Mouse (Mus musculus) frontal cortex, adult (tissue): ENCODE measurements around the gene Phldb3.
"Not testable (repeated sequence)": the region's sequence is repeated elsewhere in the genome, so short reads cannot be mapped to it uniquely, and the experiment has no call there.

Source experiments
- ATAC-seq: cut with Nextera tagmentation; 2 replicates; pipeline ENCODE4 v1.9.2; 2017; ENCODE audit warnings: mild to moderate bottlenecking, moderate library complexity, mixed read lengths; ENCODE audit not compliant: low TSS enrichment

Phldb3 gene

DNA sequence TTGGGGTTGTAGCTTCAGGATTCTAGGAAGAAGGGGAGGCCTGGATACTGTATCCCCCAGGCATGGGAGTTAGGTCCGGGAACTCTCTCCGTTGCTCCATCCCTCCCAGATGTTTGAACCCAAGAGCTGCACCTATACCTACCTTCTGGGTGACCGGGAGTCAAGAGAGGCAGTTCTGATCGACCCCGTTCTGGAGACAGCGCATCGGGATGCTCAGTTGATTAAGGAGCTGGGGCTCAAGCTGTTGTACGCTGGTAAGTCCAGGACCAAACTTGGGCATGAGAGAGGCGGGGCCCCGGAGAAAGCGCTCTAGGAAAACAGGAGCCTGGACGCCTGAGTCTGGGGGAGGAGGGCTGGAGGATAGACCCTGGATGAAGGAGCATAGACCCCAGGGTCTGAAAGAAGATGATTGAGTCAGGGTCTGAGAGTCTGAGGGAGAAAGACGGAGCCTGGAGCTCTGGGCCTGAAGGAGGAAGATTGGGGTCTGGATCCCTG, 16.2 kb upstream of the Phldb3 start:
- no peak for ATAC-seq

DNA sequence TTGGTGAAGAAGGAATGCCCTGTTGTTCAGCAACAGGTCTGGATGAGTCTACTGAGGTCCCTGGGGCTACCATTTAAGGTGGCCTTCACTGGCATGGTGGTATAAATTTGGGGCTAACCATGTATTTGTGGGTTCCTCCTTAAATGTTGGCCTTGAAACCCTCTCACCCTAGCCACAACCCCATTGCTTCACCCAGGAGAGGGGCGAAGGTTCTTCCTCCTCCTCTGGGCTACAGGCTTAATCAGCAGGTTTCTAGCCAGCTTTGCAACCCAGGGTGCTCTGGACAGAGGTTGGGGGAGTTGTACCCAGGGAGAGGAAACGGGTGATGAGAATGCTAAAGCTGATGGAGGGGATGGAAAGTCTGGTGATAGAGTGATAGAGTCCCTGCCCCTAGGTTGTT, 15.1 kb upstream of the Phldb3 start:
- ATAC-seq = no peak

GRCm38 (mm10) chr7:24598121-24598520, 12.4 kb upstream of the Phldb3 start:
- ATAC-seq = no peak

- ATAC-seq = no peak
Measured at GRCm38 (mm10) chr7:24599211-24600067, 11.1 kb upstream of the Phldb3 start.

DNA sequence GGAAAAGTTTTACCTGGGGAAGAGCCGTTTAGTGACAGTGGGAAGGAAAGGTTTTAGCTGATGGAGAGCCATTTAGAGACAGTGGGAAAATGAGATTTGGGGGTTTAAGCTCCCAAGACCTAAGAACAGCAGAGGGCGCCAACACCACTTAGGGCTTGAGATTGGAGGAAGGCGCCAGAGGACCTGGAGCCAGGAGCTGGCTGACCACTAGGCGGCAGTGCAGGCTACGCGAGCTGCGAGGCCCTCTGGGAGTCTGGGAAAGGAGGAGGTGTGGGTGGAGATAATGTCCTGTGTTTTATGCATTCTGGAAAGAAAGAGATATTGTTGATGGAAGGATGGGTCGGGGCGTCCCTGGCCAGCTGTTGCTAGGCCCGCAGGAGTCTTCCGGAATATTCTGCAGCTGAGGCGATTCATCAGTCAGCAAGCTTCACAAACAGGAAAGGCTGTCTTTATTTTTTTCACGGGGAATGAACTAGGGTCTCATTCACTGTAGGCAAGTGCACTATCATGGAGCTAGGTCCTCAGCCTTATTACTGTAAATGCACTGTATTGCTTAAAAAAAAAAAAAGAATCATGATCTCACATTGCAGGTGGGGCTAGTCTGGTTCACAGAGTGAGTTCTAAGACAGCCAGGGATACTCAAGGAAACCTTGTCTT, 9.5 kb upstream of the Phldb3 start:
- peak; percentile 97 for ATAC-seq

DNA sequence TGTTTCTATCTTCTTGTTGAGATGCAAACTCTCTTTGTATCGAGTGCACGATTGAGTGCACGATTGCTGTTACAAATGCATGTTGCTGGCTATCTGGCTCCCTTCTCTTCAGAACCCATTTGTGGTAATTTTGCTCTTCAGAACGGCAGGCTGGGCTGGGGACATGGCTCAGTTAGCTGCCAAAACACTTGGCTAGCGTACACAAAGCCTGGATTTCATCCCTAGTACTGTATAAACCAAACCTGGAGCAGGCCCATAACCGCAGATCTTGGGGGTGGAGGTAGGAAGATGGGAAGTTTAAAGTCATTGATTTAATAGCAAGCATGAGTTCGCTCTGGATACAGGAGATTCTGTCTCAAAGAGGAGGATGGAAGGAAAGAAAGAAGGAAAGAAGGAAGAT, 5.0 kb upstream of the Phldb3 start:
- ATAC-seq = no peak

- ATAC-seq = no peak
Measured at GRCm38 (mm10) chr7:24606046-24606445, 4.5 kb upstream of the Phldb3 start.

DNA sequence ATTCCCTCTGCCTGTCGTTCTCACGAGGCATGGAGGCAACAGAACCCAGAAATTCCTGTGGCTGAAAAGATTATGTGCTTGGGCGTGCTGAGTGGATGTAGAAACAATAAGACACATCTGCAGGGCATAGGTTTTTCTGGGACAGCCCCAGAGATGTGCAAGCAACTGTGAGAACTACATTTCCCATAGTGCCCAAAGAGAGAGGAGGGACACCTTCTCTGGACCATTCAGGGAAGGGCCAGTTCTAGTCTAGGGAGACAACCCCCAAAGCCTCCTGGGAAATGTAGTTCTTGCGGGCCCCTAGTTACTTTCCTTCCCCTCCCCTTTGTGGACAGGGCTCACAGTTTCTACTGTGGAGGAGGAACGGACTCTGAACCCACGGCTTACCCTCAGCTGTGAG, 2.5 kb upstream of the Phldb3 start:
- ATAC-seq = peak; percentile 92

GRCm38 (mm10) chr7:24608561-24608960, 2.0 kb upstream of the Phldb3 start:
- no peak for ATAC-seq

DNA sequence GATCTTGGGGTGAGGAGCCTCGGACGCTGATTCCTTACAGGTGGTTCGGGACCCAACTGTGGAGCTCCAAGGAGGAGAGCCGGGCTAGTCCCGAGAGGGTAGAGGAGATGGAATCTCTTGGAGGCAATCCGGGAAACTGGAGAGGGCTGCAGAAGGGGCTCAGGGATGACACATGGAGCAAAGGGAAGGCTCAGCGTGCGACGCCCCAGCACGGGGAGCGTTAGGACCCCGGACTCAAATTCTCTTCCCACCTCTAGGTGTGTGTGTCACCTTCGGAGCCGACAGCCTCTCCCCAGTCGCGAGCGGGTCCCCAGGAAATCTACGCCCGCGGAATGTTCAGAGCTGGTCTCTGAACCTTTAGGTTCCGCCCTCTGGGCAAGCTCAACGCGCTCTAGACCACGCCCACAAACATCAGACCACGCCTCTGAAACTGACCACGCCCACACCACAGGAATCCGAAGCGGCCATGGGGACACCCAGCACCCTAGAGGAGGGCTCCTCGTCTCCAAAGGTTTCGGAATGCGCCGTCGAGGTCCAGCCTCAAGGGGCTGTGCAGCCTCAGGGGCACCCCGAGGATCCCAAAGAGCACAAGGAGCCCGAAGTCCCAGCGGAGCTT, 424 bp downstream of the Phldb3 start:
- no peak for ATAC-seq

- no peak for ATAC-seq
Measured at GRCm38 (mm10) chr7:24611709-24612108, 1.1 kb downstream of the Phldb3 start.

- ATAC-seq = no peak
Measured at GRCm38 (mm10) chr7:24612308-24612910, 1.8 kb downstream of the Phldb3 start.

- ATAC-seq = no peak
Measured at GRCm38 (mm10) chr7:24614816-24615215, 4.3 kb downstream of the Phldb3 start.

DNA sequence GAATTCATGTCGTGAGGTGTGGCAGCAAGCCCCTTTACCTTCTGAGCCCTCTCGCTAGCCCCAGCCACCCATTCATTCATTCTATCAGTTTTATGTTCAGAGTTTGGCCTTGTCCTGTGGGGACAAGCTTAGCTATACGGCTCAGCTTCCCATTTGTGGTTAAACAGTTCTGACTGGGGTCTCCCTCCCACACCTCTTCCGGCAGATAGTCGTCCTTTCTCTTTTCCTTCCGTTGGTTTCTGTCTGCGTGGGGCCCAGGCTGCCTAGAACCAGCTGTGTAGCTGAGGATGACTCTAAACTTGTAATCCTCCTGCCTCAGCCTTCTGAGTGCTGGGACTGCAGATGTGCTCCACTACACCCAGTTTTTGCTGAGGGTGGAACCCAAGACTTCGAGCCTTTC, 7.2 kb downstream of the Phldb3 start:
- ATAC-seq = no peak

- ATAC-seq = not testable (repeated sequence)
Measured at GRCm38 (mm10) chr7:24618374-24618773, 7.8 kb downstream of the Phldb3 start.

DNA sequence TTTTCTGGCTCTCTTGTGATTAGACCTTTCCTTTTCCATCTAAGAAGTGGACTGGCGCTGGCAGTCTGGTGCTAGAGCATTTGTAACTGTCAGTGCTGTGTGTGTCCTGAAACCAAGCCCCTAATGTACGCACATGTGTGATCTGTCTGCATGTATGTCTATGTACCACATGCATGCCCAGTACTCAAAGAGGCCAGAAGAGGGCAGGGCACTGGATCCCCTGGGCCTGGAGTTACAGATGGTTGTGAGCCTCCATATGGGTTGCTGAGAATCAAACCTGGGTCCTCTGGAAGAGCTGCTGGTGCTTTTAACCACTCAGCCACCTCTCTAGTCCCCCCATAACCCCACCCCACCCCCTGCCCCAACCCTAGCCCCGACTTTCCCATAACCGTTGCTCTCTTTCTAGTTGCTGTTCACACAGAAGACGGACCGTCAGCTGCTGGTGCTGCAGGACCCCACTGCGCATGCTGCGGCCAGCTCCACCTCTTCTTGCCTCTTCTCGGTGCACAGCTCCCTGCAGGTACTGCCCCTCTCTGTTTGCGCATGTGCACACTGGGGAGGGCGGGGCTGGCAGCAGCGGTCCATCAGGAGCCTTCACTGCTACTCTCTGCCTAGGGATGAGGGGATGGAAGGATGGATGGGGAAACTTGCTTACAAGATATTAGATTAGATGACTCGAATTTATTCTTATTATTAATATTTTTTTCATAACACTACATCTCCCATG, 9.3 kb downstream of the Phldb3 start:
- no peak for ATAC-seq

DNA sequence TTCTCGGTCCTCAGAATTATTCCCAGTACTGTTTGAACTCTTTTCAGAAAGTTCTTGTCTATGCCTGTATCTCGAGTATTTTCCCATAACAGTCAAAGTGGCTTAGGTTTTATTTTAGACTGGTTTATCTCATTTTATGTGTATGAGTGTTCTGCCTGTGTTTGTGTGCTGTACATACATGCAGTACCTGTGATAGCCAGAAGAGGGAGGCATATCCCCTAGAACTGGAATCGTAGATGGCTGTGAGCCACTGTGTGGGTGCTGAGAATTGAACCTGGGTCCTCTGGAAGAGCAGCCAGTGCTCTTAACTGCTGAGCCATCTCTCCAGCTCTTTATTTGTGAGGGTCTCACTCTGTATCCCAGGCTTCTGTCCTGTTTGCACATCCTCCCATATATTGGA, 10.6 kb downstream of the Phldb3 start:
- no peak for ATAC-seq

DNA sequence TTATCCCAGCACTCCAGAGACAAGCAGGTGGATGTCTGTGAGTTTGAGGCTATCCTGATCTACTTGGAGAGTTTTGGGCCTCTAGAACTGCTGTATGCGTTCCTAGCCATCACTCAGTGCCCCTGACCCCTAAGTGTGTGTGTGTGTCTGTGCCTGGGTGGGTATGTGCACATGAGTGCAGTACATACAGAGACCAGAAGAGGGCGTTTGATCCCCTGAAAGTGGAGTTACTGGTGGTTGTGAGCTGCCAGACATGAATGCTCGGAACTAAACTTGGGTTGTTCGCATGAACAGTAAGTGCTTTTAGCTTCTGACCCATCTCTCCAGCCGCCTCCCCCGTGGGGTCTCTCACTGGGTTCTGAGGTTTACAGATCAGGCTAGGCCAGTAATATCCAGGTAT, 12.4 kb downstream of the Phldb3 start:
- ATAC-seq = no peak

- ATAC-seq = no peak
Measured at GRCm38 (mm10) chr7:24628685-24629610, 18.4 kb downstream of the Phldb3 start.

DNA sequence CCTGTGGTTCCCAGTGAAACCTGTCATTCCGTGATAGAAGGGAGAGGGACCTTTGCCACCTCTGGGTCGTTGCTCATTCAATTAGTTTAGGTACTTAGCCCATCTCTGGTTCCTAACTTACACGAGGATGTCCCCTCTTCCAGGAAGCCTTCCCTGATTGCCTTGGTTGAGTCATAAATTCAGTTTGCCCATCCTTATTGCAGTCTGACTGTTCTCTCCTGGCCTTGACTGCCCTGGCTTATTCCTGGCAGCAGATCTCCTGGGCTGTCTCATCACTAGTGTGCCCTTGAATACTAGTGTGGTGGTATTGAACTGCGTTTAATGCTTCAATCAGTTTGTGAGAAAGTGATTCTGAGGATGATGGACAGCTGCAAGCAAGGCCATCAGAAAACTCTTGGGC, 19.1 kb downstream of the Phldb3 start:
- ATAC-seq = no peak
